Mouse (Mus musculus) small intestine, adult 2 months (tissue): Measurements from ENCODE around the gene Cox19.

ENCODE experiments used
- CTCF ChIP-seq: fragments of 200-500 bp; IDR thresholded peaks from 2 replicates; pipeline ENCODE4 v1.5.1; 2012; ENCODE audit warnings: low read depth, mild to moderate bottlenecking, control low read depth, inconsistent platforms, low read length, moderate library complexity, mixed read lengths; ENCODE audit not compliant: insufficient replicate concordance, insufficient read length; ENCODE audit errors: extremely low read depth
- POLR2A ChIP-seq: fragments of 200-500 bp; IDR thresholded peaks from 2 replicates; pipeline ENCODE4 v1.6.1; 2012; ENCODE audit warnings: low read depth, mild to moderate bottlenecking, control low read depth, inconsistent platforms, low read length, moderate library complexity

DNA sequence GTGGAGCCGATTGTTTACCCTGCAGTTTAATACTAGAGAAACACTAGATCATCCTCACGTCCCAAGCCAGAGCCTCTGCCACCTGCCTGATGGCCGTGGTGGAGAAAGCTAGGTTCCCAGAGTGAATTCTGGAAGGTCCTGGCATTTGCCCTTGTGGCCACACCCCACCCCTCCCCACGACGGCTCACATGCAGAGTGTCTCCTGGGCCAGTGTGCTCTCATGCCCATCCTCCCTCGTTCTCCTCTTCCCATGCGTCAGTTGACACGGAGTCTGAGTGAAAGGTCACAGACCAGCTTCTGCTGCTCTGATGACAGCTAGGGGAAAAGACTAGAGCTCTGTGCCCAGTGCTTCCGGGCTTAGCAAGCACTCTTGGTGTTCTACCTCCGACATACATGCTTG, 33.3 kb upstream of the Cox19 start:
- TF ChIP-seq CTCF, result no peak
- no peak for TF ChIP-seq POLR2A
